Mouse (Mus musculus): ENCODE measurements at regions not wholly inside any gene's neighbourhood (a gene's known extent, or its start where the extent isn't known, plus 50 kb on each side); places are given as distances from the start of the nearest gene placed in this dataset.

DNA sequence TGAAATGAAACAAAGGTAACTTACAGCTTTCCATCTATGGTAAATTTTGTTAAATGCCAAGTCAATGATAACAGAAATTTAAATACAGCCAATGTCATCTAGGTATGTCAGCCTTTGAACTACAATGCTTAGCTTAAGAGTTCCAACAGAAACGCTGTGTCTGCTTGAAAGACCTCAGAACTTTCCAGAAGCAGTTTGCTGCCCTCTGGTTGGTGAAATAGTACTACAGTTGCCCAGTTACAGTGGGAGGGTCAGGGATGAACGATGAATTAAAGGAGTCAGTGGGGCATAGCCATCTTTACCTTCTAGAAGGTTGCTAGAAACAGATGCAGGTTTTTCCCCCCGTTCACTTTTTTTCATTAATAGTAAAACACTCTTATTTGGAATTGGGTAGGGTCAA is 201.0 kb upstream of the Klf12 start:
- TF ChIP-seq EP300 (IDR thresholded peaks at IDR 0.05) (no peak), CTCF (IDR thresholded peaks at IDR 0.05) (peak; percentile 69)

Data from lung, postnatal 0 days (tissue).